Mouse (Mus musculus) midbrain, embryonic 14.5 days (tissue): ENCODE data around the gene Bspry. TPM values are rescaled to one million over a fixed set of nuclear protein-coding genes. Genes with fewer than 3 reads are reported as not detected.
A peak's percentile ranks its signal among the peaks of the same experiment; 100 is the strongest.

Experiments used
- ATAC-seq: fragments of 200-750 bp; cut with Nextera tagmentation; 2 replicates; pipeline ENCODE4 v1.8.0; 2017; ENCODE audit warnings: moderate number of reproducible peaks, moderate library complexity; ENCODE audit not compliant: low FRiP score, low TSS enrichment
- DNase-seq: peaks from one replicate; pipeline ENCODE4 v3.0.0-alpha.2; 2015
- H3K27ac ChIP-seq: fragments of 300-500 bp; sonication (generic); replicated peaks from 2 replicates; pipeline ENCODE4 v1.5.1; 2014; ENCODE audit warnings: mild to moderate bottlenecking, low read depth, low read length, moderate library complexity
- H3K27me3 ChIP-seq: fragments of 300-500 bp; sonication (generic); 2 replicates; pipeline ENCODE4 v1.6.1; 2014; ENCODE audit warnings: low read length, control low read depth, mixed read lengths; ENCODE audit not compliant: control insufficient read depth, insufficient read depth
- H3K36me3 ChIP-seq: fragments of 300-500 bp; sonication (generic); 2 replicates; pipeline ENCODE4 v1.6.1; 2014; ENCODE audit warnings: low read length, control low read depth; ENCODE audit not compliant: control insufficient read depth, insufficient read depth
- H3K4me1 ChIP-seq: fragments of 300-500 bp; sonication (generic); 2 replicates; pipeline ENCODE4 v1.6.1; 2014; ENCODE audit warnings: mild to moderate bottlenecking, antibody characterized with exemption, low read length, control low read depth; ENCODE audit not compliant: control insufficient read depth, insufficient read depth
- H3K4me2 ChIP-seq: fragments of 300-500 bp; sonication (generic); 2 replicates; pipeline ENCODE4 v1.6.1; 2014; ENCODE audit warnings: mild to moderate bottlenecking, low read length, moderate library complexity
- H3K4me3 ChIP-seq: fragments of 300-500 bp; sonication (generic); replicated peaks from 2 replicates; pipeline ENCODE4 v1.5.1; 2014; ENCODE audit warnings: low read depth, low read length
- H3K9ac ChIP-seq: fragments of 300-500 bp; sonication (generic); replicated peaks from 2 replicates; pipeline ENCODE4 v1.6.1; 2014; ENCODE audit warnings: mild to moderate bottlenecking, low read length, moderate library complexity
- H3K9me3 ChIP-seq: fragments of 300-500 bp; sonication (generic); 2 replicates; pipeline ENCODE4 v1.6.1; 2016; ENCODE audit warnings: low read length, control low read depth, mixed read lengths; ENCODE audit not compliant: control insufficient read depth
- WGBS: fragments of 180-500 bp; shearing (Covaris S2); extraction: QIAGEN DNeasy Blood & Tissue Kit; methylation state at CpG from one replicate; pipeline ENCODE4 v1.1.7; 2014; 5-methylcytosine and 5-hydroxymethylcytosine counted together
- polyA plus RNA-seq: library from polyadenylated mRNA; unstranded; fragments of >200 nt; fragmentation: Nextera tagmentation; extraction: Ambion mirVana; gene quantifications from 2 replicates; pipeline ENCODE4 v1.2.1, GENCODE M21; 2014

Gene Bspry
- 0.32 and 0.43 TPM in 2 replicates for polyA plus RNA-seq

DNA sequence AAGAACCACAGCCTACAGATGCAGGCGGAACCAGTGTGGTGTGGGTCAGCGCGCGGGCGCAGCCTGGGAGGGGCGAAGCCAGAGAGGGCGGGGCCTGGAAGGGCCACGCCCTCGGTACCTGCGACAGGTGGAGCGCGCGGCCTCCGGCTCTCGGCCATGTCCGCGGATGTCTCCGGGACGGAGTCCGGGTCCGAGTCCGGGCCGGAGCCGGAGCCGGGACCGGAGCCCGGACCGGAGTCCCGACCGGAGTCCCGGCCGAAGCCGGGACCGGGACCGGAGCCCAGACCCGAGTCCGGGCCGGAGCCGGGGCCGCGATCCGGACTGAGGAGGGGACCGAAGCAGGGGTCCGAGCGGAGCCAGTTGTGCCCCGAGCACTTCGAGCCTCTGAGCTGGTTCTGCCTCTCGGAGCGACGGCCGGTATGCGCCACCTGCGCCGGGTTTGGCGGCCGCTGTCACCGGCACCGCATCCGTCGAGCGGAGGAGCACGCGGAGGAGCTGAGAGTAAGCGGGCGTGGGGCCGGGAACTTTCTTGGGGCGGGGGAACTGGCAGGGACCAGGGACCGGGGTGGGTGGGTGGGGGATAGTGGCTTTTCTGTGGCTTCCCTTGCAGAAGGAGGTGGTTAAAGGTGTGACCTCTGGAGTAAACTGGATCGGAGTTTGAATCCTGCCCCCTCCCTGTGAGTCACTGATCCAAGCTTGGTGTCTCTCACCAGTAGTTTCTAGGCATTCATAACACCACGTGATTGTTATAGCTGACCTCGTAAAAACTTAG is at the start of gene Bspry:
Bspry (plus strand) TSS at position 117 of the 772 bp plus-strand sequence.
- peak within 1 kb of the TSS; percentile 34 for H3K4me3 ChIP-seq

DNA sequence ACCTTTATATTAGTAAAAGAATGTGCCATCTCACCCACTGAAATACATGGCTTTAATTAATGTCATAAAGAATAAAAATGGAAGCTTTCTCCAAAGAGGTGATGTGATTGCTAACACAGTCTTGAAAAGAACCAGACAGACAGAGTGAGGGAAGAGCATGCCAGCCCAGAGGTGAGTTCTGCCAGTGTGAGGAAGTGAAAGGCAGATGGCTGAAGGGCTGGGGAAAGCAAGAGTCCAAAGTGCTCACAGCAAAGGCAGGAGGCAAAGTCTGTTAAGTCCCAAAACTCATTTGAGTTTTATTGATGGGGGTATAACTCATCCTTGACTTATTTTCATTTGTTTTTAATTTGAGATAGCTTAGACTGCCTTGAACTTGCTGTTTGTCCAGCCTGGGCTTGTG is 49.2 kb upstream of the Bspry start:
- Histone ChIP-seq H3K9ac (no peak overlapping the region), H3K4me3 (no peak overlapping the region), H3K36me3 (peaks cover 6% of the 10 kb centered on the region; the same call in 1 of the 2 replicates), H3K27ac (no peak overlapping the region), H3K9me3 (no peaks in the 10 kb centered on the region), H3K27me3 (no peaks in the 10 kb centered on the region), H3K4me1 (no peaks in the 10 kb centered on the region), H3K4me2 (no peak overlapping the region)
- DNase-seq (no peak), ATAC-seq (no peak)

More for the DNA sequence above, at the start of gene Bspry:
- H3K4me1 ChIP-seq, result peaks cover 7% of the 10 kb centered on the region; the same call in 1 of the 2 replicates
- H3K9ac ChIP-seq, result no peak within 1 kb of the TSS
- no peaks in the 10 kb centered on the region for H3K9me3 ChIP-seq
- DNase-seq, result peak; percentile 53
- H3K4me2 ChIP-seq, result peak within 1 kb of the TSS; percentile 56
- WGBS, result 2% methylated on average over 71 of the region's 71 CpGs
- ATAC-seq, result peak; percentile 69; the same call in 1 of the 2 replicates
- peaks cover 15% of the 10 kb centered on the region; the same call in 1 of the 2 replicates for H3K27me3 ChIP-seq
- no peaks in the 10 kb centered on the region for H3K36me3 ChIP-seq
- no peak within 1 kb of the TSS for H3K27ac ChIP-seq

DNA sequence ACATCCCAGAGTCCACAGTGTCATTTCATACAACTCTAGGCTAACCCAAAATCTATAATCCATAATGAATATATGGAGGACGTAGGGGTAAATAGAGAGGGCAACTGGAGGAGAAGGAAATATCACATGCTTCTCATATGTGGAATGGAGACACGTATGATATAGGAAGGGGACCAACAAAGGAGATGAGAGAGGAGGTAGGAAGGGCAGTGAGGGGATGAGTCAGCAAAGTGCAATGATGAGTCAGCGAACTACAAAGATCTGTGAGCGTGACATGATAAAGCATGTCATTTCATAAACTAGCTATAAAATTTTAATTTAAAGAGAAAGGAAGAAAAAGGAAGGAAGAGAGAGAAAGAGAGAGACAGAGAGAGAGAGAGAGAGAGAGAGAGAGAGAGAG is 48.3 kb upstream of the Bspry start:
- ATAC-seq, result no peak
- Histone ChIP-seq H3K4me2 (no peak overlapping the region), H3K27me3 (no peaks in the 10 kb centered on the region), H3K27ac (no peak overlapping the region), H3K4me3 (no peak overlapping the region), H3K9me3 (no peaks in the 10 kb centered on the region), H3K4me1 (no peaks in the 10 kb centered on the region), H3K36me3 (no peaks in the 10 kb centered on the region), H3K9ac (no peak overlapping the region)
- DNase-seq, result no peak
- 91% methylated on average over 4 of the region's 4 CpGs for WGBS

DNA sequence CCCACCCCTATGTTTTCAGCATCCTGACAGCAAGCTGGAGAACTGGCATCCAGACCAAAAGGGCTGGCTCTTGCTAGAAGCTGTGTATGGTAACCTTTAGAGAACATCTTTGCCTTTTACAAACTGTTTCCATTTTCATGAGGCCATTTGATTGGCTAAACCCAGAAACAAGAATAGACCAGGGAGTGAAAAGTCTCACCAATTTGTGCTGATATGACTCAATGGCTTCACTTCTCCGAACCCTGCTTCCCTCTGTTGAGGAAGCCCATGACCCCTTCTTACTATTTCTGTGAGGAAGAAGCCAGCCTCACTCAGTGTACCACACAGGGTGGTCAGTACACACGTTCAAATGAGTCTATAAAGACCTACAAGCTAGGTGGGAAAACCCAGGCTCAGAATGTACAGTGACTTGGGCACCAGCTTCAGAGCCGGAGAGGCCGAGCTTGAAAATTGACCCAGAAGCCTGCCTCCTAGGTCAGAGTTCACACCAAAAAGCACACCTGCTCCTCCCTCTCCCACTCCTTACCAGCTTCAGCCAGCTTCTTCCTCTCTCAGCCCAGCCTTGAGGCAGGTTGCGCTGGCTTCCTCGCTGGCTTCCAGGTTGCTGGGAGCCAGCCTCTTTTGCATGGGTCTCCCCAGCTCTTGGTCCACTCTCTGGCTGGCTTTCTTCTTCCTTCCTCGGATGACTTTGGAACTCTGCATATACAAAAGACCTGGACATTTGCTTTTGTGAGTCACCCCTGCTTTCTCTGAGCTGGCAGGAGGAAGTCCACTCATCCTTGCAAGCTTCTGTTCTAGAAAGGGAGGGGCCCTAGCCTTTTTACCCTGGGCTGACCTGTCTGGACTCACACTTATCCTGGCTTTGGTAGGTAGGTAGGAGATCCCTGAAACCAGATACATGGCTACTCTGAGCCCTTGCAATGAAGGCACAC is 45.6 kb upstream of the Bspry start:
- no peak overlapping the region for H3K4me2 ChIP-seq

DNA sequence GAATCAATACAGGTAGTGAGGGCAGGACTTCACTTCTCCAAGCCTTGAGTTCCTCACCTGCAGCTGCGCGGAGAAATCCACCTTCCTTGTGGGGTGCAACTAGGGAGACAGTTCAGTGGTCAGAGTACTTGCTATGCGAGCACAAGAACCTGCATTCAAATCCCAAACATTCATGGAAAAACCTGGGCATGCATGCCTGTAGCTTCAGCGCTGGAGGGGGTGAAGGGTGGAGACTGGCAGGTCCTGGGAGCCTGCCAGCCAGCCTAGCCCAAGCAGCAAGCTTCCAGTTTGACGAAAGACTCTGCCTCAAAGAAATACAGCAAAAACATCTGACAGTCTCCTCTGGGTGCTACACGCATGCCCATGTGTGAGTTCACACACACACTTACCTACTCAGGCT is 44.8 kb upstream of the Bspry start, which contains the start of gene Rnf183:
Rnf183 (minus strand) TSS at position 172 of the 400 bp plus-strand sequence.
- no peaks in the 10 kb centered on the region for H3K9me3 ChIP-seq

More for the DNA sequence above, 45.6 kb upstream of the Bspry start:
- Histone ChIP-seq H3K9ac (no peak overlapping the region), H3K27ac (no peak overlapping the region), H3K9me3 (no peaks in the 10 kb centered on the region), H3K4me3 (no peak overlapping the region), H3K4me1 (no peaks in the 10 kb centered on the region), H3K27me3 (no peaks in the 10 kb centered on the region), H3K36me3 (no peaks in the 10 kb centered on the region)
- 74% methylated on average over 7 of the region's 7 CpGs for WGBS
- no peak for ATAC-seq
- no peak for DNase-seq

DNA sequence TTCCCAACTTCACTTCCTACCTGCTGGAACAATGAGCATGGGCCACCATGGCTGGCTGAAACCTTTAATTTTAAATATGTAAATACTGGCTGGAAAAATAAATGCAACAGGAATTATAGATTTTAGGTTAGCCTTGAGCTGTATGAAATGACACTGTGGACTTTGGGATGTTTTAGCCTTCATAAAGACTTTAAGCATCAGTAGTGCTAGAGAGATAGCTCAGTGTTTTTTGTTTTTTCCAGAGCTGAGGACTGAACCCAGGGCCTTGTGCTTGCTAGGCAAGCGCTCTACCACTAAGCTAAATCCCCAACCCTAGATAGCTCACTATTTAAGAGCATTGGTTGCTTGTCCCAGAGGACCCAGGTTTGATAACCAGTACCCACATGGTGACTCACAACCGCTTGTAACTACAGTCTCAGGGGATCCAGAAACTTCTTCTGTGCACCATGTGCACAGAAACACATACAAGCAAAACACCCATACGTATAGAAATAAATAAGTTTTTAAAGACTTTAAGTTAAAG is 42.5 kb upstream of the Bspry start:
- no peak for DNase-seq
- Histone ChIP-seq H3K9ac (no peak overlapping the region), H3K27ac (no peak overlapping the region)

More for the DNA sequence above, 44.8 kb upstream of the Bspry start, which contains the start of gene Rnf183:
- Histone ChIP-seq H3K36me3 (no peaks in the 10 kb centered on the region), H3K4me3 (no peak within 1 kb of the TSS), H3K4me1 (no peaks in the 10 kb centered on the region), H3K27ac (no peak within 1 kb of the TSS), H3K9ac (no peak within 1 kb of the TSS), H3K4me2 (no peak within 1 kb of the TSS), H3K27me3 (no peaks in the 10 kb centered on the region)
- 88% methylated on average over 6 of the region's 6 CpGs for WGBS
- no peak for DNase-seq
- no peak for ATAC-seq

DNA sequence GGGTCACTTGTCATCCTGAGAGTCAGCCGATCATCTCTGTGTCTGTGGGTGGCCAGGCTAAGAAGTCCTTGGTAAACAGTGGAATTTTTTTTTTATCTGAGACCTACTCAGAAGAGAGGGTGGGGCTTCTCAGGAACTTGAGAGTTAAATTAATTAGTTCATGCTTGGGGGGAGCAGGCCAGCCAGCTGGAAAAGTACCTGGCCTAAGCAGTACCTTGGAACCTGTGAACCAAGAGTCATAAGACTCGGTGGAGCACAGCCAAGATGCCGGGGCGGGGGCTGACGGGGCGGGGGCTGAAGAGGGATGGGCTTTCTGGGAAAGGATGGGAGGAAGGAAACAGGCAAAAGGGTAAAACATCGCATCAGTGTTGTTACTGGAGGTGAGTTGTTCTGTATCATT is 42.0 kb upstream of the Bspry start:
- no peaks in the 10 kb centered on the region for H3K36me3 ChIP-seq
- ATAC-seq (no peak), DNase-seq (no peak)
- H3K27me3 ChIP-seq, result no peaks in the 10 kb centered on the region
- 88% methylated on average over 7 of the region's 7 CpGs for WGBS
- no peaks in the 10 kb centered on the region for H3K4me1 ChIP-seq
- H3K4me3 ChIP-seq, result no peak overlapping the region
- no peak overlapping the region for H3K4me2 ChIP-seq
- H3K9me3 ChIP-seq, result no peaks in the 10 kb centered on the region
- no peak overlapping the region for H3K9ac ChIP-seq
- H3K27ac ChIP-seq, result no peak overlapping the region

More for the DNA sequence above, 42.5 kb upstream of the Bspry start:
- H3K27me3 ChIP-seq, result no peaks in the 10 kb centered on the region
- WGBS, result 90% methylated on average over 3 of the region's 3 CpGs
- ATAC-seq, result no peak
- H3K4me2 ChIP-seq, result no peak overlapping the region
- no peak overlapping the region for H3K4me3 ChIP-seq
- no peaks in the 10 kb centered on the region for H3K9me3 ChIP-seq
- H3K4me1 ChIP-seq, result no peaks in the 10 kb centered on the region
- H3K36me3 ChIP-seq, result no peaks in the 10 kb centered on the region

DNA sequence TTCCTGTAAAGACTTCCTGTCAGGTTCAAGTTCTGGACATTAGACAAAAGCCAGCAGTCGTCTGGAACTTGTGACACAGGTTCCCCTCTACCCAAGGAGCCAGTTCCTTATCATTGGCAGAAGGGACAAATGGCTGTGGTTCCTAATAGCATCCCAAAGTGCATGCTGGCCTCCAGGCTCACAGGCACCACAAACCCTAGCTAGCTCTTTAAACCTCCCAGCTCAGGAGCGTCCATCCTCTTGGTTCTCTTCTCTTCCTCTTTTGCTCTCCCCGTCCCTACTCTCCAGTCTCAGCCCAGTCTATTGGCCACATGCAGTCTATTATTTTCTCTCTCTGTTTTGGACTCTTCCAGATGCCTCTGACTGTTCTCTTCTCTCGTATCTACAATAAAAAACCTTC is 40.1 kb upstream of the Bspry start:
- 72% methylated on average over 4 of the region's 4 CpGs for WGBS
- H3K27ac ChIP-seq, result no peak overlapping the region
- H3K4me2 ChIP-seq, result no peak overlapping the region
- H3K9ac ChIP-seq, result no peak overlapping the region
- DNase-seq, result no peak
- no peaks in the 10 kb centered on the region for H3K36me3 ChIP-seq
- H3K27me3 ChIP-seq, result no peaks in the 10 kb centered on the region
- no peaks in the 10 kb centered on the region for H3K4me1 ChIP-seq
- H3K9me3 ChIP-seq, result no peaks in the 10 kb centered on the region
- no peak overlapping the region for H3K4me3 ChIP-seq
- ATAC-seq, result no peak
